Mouse (Mus musculus) embryo, embryonic 10 days (tissue): ENCODE results near the gene 4921507P07Rik.
"Not testable (repeated sequence)": the region's sequence is repeated elsewhere in the genome, so short reads cannot be mapped to it uniquely, and the experiment has no call there.

ENCODE experiments used
- DNase-seq: peaks from one replicate; pipeline ENCODE4 v3.0.0-alpha.2; 2015; ENCODE audit warnings: low spot score

The 4921507P07Rik gene

DNA sequence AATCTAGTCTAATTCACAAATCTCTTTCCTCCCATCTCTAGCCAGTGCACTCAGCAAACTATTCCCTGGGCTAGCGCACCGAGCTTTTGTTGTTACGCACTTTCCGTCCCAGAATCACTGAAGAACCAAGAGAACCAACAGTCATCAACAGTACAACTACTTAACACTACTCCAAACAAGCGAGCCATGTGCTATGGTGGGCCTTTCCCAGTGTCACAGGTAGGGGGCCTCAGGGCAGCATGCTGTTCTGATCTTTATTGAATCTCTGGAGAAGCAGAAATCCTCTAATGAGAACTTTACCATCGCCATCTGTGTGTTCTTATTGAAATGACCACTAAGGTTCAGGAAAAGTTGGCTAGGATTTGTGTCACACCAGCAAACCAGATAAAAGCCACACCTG is 38.9 kb downstream of the 4921507P07Rik start:
- no peak for DNase-seq

DNA sequence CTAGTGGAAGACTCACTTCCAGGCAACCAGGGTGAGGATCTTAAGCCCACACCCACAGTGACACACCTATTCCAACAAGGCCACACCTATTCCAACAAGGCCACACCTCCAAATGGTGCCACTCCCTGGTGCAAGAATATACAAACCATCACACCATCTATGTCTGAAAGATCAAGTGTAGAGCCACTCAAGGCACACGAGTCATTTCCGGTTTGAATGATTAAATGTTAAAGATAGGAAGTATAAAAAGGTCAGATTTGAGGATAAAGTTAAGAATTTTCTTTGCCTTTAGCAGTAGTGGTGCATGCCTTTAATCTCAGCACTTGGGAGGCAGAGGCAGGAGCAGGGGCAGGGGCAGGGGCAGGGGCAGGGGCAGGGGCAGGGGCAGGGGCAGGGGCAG is 42.2 kb downstream of the 4921507P07Rik start:
- DNase-seq, result not testable (repeated sequence)

DNA sequence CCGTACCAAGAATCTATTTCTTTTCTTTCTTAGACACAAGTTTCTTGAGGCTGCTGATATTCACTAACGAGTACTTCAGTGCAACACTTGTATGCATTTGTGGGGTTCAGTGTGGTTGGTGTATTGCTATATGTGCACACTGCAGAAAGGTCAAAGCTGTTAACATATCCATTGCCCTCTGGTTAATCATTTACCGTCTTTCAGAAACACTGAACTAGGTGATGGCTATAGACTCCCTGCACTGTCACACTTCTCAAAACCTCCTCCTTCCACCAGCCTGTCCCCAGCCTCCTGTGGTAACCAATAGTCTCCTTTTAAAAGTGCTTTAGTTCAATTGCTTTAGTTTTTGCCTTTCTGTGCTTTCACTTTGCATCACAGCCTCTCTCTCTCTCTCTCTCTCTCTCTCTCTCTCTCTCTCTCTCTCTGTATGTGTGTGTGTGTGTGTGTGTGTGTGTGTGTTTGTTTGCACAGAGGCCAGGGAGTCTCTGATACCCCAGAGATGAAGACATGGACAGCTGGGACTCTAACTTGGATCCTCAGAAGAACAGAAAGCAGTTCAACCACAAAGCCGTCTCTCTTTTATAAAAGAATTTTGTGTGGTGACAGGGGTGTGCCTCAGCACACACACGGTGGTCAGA is 43.4 kb downstream of the 4921507P07Rik start:
- no peak for DNase-seq

DNA sequence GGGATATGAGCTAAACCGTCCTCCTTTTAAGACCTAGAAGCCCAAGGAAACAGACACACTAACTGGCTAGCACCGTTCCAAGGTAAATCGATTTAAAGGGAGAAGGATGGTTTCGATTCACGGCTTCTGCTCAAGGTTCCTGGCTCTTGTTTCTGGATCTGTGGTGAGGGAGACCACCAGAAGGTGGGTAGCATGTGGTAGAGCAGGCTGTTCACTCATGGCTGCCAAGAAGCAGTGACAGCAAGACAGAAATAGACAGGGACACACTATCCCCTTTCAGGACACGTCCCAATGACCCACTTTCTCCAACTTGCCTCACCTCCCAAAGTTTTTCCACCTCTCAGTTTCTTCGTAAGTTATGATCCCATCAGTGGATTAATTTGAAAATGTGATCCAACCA is 46.6 kb downstream of the 4921507P07Rik start:
- no peak for DNase-seq

DNA sequence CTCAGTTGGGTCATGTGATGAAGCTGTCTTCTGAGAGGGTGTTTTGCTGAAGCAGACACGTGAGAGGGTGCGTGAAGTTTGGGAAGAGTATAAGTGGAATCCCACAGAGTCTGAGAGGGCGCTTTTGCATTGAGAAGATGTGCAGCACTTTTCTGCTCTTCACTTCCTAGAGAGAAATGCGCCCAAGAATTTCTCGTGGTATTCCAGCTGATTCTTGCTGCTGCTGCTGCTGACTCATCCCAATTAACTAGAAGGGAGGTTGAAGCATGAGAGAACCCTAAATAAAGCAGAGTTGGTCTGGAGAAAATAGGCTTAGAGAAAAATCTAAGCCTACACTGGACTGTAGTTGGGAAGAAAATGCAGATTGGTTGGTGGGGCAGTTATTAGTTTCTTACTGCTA is 47.4 kb downstream of the 4921507P07Rik start:
- DNase-seq, result no peak

DNA sequence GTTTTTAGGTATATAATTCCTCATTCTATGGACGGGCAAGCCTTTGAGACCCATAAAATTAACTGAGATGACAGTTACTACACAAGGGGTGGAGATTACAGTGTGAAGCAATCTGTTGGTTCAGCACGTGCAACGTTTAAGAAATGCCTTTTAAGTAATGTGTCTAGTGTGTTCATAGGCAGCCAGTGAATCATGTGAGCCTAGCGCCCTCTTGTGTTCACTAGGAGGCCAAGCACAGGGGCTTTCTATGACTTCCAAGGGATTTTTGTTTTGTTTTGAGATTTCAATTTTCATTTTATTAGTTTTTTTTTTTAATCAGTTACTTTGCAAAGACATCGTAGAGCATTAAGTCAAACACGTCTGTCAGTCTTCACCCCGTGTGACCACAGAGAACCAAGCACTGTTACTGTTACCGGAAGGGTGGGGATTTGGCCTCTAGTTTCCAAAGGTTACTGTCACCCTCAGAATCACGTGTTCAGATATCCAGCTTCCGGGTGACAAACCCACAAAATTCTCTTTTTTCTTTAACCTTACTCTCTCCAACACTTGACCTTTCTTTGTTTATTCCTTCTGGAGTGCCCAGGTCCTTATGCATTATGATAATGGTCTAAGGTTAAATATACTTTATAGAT is 50.9 kb downstream of the 4921507P07Rik start:
- DNase-seq, result peak; percentile 81

DNA sequence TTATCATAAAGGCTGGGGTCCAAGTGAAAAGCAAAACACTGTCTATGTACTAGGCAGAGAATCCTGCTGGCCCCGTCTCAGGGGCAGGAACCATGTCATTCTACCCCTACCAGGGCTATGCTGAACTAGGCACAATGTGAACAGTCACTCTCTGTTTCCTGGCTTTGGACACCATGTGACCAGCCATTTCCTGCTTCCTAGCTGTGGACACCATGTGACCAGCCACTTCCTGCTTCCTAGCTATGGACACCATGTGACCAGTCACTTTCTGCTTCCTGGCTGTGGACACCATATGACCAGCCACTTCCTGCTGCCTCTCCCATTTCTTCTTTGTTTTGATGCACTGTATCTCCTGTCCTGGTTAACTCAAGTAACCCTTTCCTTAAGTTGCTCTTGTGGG is 53.9 kb downstream of the 4921507P07Rik start:
- no peak for DNase-seq

DNA sequence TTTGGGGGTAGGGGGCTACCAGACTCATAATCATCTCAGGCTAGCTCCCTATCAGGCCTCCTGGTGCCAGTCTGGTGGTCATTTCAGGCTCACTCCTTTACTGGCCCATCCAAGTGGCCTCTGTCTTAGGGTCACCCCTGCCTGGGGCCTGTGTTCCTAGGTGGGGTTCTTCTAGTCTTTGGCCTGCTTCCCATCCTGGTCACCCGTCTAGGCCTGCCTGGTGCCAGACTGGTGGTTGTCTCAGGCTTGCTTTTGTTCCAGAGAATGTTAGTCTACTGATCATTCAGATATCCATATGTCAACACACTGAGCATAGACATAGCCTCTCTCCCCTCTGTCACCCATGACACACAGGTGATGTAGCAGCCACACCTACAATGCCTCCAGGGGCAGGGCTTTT is 56.8 kb downstream of the 4921507P07Rik start:
- DNase-seq, result no peak

DNA sequence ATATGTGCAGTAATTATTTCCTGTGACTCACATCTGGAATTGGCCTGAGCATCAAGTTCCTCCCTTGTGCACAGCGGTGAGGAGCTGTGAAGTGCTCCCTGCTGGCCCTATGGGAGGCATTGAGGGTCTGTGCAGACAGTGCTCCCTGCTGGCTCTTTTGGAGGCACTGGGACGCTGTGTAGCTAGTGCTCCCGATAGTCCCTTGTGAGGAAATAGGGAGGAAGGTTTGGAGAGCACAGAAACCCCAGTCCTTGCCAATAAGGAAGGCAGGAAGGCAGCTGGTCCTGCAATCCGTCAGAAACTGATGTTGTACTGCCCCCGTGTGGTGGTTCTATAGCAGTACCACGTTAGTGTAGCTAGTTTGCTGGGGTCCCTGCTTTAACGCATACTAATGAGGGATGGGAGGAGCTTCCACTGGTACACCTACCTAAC is 60.0 kb downstream of the 4921507P07Rik start:
- DNase-seq, result peak; percentile 95

DNA sequence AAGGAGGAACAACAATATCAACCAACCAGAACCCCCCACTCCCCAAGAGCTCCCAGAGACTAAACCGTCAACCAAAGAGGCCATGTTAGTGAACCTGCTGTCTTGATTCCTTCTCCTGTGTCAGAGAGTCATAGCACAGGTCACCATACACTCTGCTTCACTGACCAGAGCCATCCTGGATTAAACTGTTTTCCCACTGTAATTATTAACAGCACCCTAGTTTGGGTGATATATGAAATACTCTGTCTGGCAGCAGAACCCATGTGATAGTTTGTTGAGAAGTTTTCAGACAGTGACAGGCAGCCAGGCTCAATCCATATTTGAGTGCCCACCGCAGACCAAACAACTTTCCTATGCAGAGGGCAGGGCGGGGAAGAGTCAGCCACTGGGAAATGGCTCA is 61.1 kb downstream of the 4921507P07Rik start:
- DNase-seq, result no peak

DNA sequence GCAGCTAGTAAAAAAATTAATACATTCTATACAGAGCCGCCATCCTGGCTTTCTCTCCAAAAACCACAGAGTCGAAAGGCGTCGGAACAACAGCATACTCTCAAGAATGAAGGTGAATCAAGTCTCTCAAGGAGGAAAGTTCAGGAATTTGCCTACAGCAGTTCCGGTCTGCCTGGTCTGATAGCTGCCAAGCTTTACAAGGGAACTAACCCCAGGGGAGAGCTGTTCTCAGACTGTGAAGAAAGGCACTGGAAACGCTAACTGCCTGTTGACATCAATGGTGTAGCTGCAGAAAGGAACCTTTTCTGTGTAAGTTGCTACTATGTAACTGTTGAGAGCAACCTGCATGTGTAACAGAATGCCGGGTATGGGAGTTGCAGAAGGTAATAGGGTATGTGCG is 64.5 kb downstream of the 4921507P07Rik start:
- no peak for DNase-seq

DNA sequence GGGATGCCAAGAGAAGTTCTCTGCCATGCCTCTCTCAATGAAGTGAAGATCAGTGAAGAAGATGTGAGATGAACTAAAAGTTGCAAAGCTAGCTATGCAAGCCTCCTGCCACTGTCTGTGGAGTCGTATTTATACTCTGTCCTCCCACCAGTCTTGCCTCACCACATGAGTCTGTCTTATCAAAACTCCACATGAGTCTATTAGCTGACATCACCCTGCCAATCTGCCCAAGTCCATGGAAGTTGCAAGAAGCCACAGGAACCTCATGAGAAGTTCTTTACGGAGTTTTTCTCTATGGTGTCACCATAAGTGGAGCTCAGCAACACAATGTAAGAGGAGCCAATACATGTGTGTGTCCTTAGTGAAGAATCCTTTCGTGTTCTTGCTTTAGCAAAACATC is 65.4 kb downstream of the 4921507P07Rik start:
- DNase-seq, result no peak

DNA sequence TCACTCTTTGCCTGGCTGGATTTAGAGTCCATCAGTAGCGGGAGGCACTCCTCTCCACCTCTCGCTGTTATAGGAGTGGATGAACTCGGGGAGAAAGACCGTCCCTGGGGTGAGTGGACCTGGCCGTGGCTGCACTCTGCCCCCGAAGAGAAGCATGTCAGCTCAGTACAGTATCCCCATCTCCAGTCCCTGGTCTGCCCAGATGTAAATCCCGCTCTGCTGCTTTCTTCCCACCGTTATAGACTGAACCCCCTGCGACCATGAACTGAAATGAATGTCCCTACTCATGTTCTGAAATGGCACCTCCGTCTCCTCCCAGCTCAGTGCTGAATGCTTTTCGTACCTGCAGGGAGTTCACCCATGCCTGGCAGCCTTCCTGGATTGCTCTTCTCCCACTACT is 67.2 kb downstream of the 4921507P07Rik start:
- no peak for DNase-seq

DNA sequence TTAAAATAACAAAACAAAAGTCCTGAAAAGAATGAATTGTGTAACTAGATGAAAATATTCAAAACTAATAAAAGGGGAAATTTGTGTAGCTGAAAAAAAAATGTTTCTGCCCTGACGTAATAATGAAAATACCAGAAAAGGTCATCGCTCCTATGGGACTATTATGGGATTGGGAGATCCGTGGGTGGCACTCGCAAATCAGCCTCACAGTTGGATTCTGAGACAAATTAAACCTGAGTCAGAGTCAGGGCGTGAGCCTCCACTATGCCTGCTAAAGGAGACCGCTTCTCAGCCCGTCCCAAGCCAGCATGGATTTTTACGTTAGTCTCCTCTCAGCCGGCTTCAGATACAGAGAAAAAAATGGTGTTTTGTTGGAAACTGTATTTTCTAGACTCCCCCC is 69.0 kb downstream of the 4921507P07Rik start:
- no peak for DNase-seq

DNA sequence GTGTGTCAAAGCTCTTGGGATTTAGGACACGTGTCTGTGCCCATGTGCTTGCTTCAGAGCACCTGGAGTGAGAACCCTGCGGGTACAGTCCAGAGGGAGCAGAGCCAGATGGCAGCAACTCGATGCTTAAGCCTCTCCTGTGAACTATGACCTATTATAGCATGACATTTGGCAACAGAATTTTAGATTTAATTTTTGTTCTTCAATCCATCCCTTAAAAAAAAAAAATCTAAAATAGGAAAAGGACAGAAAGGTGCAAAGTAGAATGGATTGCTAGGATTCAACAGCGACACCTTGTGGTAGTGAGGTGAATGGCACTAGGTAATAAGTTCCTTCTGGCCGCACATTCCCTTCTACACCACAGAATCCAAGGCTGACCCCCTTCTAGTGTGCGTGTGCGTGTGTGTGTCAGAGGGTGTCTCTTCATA is 69.8 kb downstream of the 4921507P07Rik start:
- peak; percentile 87 for DNase-seq

DNA sequence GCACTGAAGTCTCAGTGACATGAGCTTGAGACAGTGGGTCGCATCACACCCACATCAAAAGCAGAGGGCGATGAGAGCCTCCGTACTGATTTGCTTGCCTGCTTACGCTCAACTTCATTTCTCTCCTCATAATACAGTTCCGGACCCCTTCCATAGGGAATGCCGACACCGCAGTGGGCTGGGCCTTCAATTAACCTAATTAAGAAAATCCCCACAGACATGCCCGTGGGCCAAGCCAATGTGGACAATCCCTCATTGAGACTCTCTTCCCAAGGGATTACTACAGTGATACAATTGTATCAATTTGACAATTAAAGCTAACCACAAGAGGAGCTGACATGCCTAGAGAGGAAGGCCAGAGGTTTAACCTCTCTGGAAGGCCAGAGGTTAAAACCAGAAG is 70.6 kb downstream of the 4921507P07Rik start:
- no peak for DNase-seq

DNA sequence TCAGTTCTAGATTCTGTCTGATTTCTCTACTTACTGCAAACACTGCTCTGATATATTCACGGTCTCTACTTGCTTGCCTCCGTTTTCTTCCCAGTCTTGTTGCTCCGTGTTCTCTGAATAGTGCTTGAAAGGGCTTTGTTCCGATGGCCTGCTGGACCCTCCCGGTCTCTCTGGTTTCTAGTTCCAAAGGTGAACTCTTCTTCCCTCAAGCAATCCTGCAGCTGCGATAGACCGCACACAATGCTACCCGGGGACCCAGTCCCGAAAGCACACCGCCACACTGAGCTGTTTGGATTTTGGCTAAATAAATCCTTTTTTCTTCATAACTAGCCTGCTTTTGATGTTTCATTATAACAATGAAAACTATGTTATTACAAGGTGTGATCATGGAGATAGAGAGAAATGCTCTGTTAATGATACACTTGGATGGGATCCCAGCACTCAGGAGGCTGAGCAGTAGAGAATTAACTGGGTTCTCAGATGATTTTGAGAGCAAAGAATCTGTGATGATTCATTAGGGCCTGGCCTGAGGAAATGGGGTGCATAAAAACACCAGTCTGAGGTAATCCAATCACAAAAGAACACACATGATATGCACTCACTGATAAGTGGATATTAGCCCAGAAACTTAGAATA is 72.1 kb downstream of the 4921507P07Rik start:
- DNase-seq, result no peak
